ENCODE assay signal across 14 mouse cellular contexts in genomic region chr6:108435467-108435866, GRCm38 (mm10).
DNase-seq lines count a peak whose midpoint lies in the region; ATAC-seq and TF ChIP-seq lines count a peak whose summit lies in the region.
"Had no signal": no experiment of that assay in that cellular context is flagged by ENCODE, and none has a peak within 500 bp of the region (broad histone marks: within the 10 kb centered on the region; RNA-seq: fewer than 3 reads in every experiment).

No protein-coding gene starts in this region.

- no peak for TF ChIP-seq POLR2A in cortical plate, adult 2 months (IDR thresholded peaks at IDR 0.05; ENCODE audit: extremely low read depth, insufficient read depth, low read length)

- no peaks in the 10 kb centered on the region for H3K27me3 ChIP-seq in heart, embryonic 11.5 days (ENCODE audit: control insufficient read depth, insufficient read depth, low read length)
- no peaks in the 10 kb centered on the region for H3K27me3 ChIP-seq in liver, embryonic 11.5 days (replicated peaks; ENCODE audit: control insufficient read depth, insufficient read depth, low read length)
- H3K27me3 ChIP-seq in liver, postnatal 0 days (ENCODE audit: insufficient read depth, low read length): no peaks in the 10 kb centered on the region
- H3K27me3 ChIP-seq: CH12.LX; lung, embryonic 15.5 days; neural tube, embryonic 12.5 days had no signal

- no peak overlapping the region for H3K9ac ChIP-seq in heart, embryonic 11.5 days (ENCODE audit: low read depth, low read length)
- H3K9ac ChIP-seq in liver, embryonic 11.5 days (ENCODE audit: low read depth, low read length): no peak overlapping the region
- no peak overlapping the region for H3K9ac ChIP-seq in liver, postnatal 0 days (replicated peaks)
- H3K9ac ChIP-seq: lung, embryonic 15.5 days; neural tube, embryonic 12.5 days had no signal

- H3K4me2 ChIP-seq in heart, embryonic 11.5 days: no peak overlapping the region
- H3K4me2 ChIP-seq in liver, embryonic 11.5 days: no peak overlapping the region
- H3K4me2 ChIP-seq in liver, postnatal 0 days (ENCODE audit: low read depth, low read length): no peak overlapping the region
- H3K4me2 ChIP-seq: lung, embryonic 15.5 days; neural tube, embryonic 12.5 days had no signal

- WGBS in heart, embryonic 11.5 days (ENCODE audit: insufficient replicate concordance): 33% methylated on average over 6 of the region's 6 CpGs
- 41% methylated on average over 6 of the region's 6 CpGs for WGBS in liver, embryonic 11.5 days
- 46% methylated on average over 6 of the region's 6 CpGs for WGBS in liver, postnatal 0 days (ENCODE audit: insufficient replicate concordance)

- no peak for TF ChIP-seq EP300 in liver, postnatal 0 days (IDR thresholded peaks at IDR 0.05; ENCODE audit: low read depth)

- no peak overlapping the region for H3K4me3 ChIP-seq in heart, embryonic 11.5 days (ENCODE audit: low read depth, low read length)
- H3K4me3 ChIP-seq in liver, embryonic 11.5 days (ENCODE audit: low read depth, low read length): no peak overlapping the region
- H3K4me3 ChIP-seq in cortical plate, adult 2 months (ENCODE audit: insufficient read depth, low read length): no peak overlapping the region
- no peak overlapping the region for H3K4me3 ChIP-seq in liver, postnatal 0 days (ENCODE audit: low read depth, low read length)
- H3K4me3 ChIP-seq: erythroblast, embryonic 14.5 days; lung, embryonic 15.5 days; neural tube, embryonic 12.5 days had no signal

- TF ChIP-seq CTCF in cortical plate, adult 2 months (IDR thresholded peaks at IDR 0.05; ENCODE audit: extremely low read depth, insufficient read depth, low read length): no peak
- TF ChIP-seq CTCF in liver, postnatal 0 days (IDR thresholded peaks at IDR 0.05; ENCODE audit: low read depth): no peak

- ATAC-seq in heart, embryonic 11.5 days (replicated peaks; ENCODE audit: insufficient number of reproducible peaks, low FRiP score, low TSS enrichment): 0 out of 2 replicates have a peak, but pooled peaks have one; percentile 50
- no peak; the same call in 1 of the 2 replicates for ATAC-seq in liver, embryonic 11.5 days (replicated peaks; ENCODE audit: low FRiP score)
- ATAC-seq in liver, postnatal 0 days: peak; percentile 48

- peaks cover 25% of the 10 kb centered on the region for H3K4me1 ChIP-seq in heart, embryonic 11.5 days (ENCODE audit: control insufficient read depth, insufficient read depth, low read length)
- H3K4me1 ChIP-seq in liver, embryonic 11.5 days (replicated peaks; ENCODE audit: control insufficient read depth, insufficient read depth, low read length): no peaks in the 10 kb centered on the region; the same call in 1 of the 2 replicates
- peaks cover 6% of the 10 kb centered on the region for H3K4me1 ChIP-seq in cortical plate, adult 2 months (ENCODE audit: control insufficient read depth, insufficient read depth, low read length)
- 0 out of 2 replicates have a peak, but pooled peaks cover 5% of the 10 kb centered on the region for H3K4me1 ChIP-seq in liver, postnatal 0 days (ENCODE audit: insufficient read depth)
- H3K4me1 ChIP-seq: neural tube, embryonic 12.5 days had no signal

- no peak for DNase-seq in heart, adult 9 months (ENCODE audit: low spot score in 2 of 2)
- DNase-seq in liver, embryonic 11.5 days (ENCODE audit: low spot score): no peak
- no peak for DNase-seq in liver
- no peak for DNase-seq in liver, postnatal 0 days
- DNase-seq in urinary bladder, postnatal 25 days (ENCODE audit: low spot score): no peak
- DNase-seq in spleen, postnatal 14 days (ENCODE audit: low spot score in 2 of 2): no peak
- DNase-seq: kidney, postnatal 4 days; thymus, postnatal 25 days had no signal

- peaks cover 5% of the 10 kb centered on the region; the same call in 1 of the 2 replicates for H3K36me3 ChIP-seq in heart, embryonic 11.5 days (ENCODE audit: control insufficient read depth, insufficient read depth, low read length)
- H3K36me3 ChIP-seq in liver, embryonic 11.5 days (ENCODE audit: control insufficient read depth, insufficient read depth, low read length): peaks cover 1% of the 10 kb centered on the region; the same call in 1 of the 2 replicates
- peaks cover 3% of the 10 kb centered on the region; the same call in 1 of the 2 replicates for H3K36me3 ChIP-seq in liver, postnatal 0 days (replicated peaks; ENCODE audit: insufficient read depth, low read length)

- no peaks in the 10 kb centered on the region for H3K9me3 ChIP-seq in heart, embryonic 11.5 days (replicated peaks; ENCODE audit: control insufficient read depth, low read length)
- no peaks in the 10 kb centered on the region for H3K9me3 ChIP-seq in liver, embryonic 11.5 days (ENCODE audit: control insufficient read depth, low read length)
- H3K9me3 ChIP-seq in liver, postnatal 0 days (ENCODE audit: low read length): no peaks in the 10 kb centered on the region
- H3K9me3 ChIP-seq: lung, embryonic 15.5 days; neural tube, embryonic 12.5 days had no signal

- H3K27ac ChIP-seq in heart, embryonic 11.5 days (ENCODE audit: low read depth, low read length): no peak overlapping the region
- H3K27ac ChIP-seq in liver, embryonic 11.5 days (ENCODE audit: low read depth, low read length): 0 out of 2 replicates have a peak overlapping the region, but pooled peaks have one; percentile 46
- peak overlapping the region; percentile 31 for H3K27ac ChIP-seq in cortical plate, adult 2 months (ENCODE audit: insufficient read depth, low read length)
- no peak overlapping the region for H3K27ac ChIP-seq in liver, postnatal 0 days (ENCODE audit: low read depth)
- H3K27ac ChIP-seq: lung, embryonic 15.5 days; neural tube, embryonic 12.5 days had no signal

Comparison
In these comparisons a context has a peak if more than half of its experiments do, and no peak if none do; other contexts are left out.
1. H3K27ac ChIP-seq: peak in liver, embryonic 11.5 days (single experiment) and cortical plate, adult 2 months (single experiment); none in heart, embryonic 11.5 days (single experiment) and liver, postnatal 0 days (single experiment).